Mouse (Mus musculus) fat pad, adult 2 months (tissue): ENCODE measurements around the gene Nlrp3.

ENCODE experiments used
- DNase-seq: peaks from one replicate; pipeline ENCODE4 v3.0.0-alpha.2; 2011; ENCODE audit warnings: low read depth, low spot score; ENCODE audit errors: extremely low read depth

Nlrp3 gene

DNA sequence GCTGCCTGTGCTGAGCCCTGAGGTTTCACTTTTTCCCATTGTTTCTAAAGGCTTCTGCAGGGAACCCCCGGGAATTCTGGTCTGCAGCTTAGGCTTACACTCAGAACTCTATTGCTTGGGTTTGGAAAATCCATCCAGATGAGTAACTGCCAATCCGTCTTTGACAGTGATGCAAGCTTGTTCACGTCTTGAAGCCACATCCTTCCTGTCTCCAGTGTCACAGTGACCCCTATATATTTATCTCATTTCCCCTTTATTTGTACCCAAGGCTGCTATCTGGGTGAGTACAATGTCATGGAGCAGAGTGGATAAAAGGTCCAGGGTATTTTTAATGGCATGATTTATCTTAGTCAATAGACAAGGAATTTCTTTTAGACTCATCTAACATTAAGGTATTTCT lies at the start of gene Nlrp3:
TSS of gene Nlrp3 (plus strand) at position 245 of the 400 bp plus-strand sequence.
- no peak for DNase-seq

DNA sequence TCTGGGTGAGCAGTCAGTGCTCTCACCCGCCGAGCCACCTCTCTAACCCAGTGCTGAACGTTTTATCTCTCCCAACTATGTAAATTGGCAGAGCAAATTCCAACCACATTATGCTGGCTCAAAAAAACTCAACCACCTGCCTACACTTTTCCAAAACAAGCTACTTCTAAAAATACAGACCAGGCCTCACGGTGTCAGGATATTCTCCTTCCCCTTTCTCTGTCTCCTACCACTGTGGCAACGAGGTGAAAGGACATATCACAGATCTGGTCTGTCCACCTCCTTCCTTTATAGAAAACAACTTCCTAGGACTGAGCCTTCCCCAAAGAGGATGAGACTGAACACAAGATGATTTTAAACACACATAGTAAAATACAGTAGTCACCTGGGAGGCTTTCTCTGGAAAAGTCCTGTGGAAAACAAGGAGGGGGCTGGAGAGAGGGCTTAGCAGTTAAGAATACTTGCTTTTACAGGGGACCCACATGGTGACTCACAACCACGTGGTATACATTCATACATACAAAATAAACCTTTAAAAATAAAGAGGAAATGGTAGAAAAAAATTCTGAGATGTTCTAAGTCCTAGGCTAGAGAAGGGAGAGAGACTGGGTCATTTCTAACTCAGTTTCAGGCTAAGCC lies 44.6 kb upstream of the Nlrp3 start:
- DNase-seq: no peak

DNA sequence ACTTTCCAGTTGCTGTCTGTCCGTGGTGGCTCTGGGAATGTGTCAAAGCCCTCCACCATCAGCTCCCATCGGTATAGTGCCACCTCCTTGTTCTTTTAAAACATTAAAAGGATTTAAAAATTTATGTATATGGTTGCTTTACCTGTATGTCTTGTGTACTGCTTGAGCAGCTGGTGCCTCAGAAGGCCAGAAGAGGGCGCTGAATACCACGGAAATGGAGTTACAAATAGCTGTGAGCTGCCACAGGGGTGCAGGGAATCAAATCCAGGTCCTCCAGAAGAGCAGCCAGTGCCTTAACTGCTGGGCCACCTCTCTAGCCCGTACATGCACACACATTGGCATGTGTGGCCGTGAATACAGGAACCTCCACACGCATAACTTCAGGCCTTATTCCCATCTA lies 43.6 kb upstream of the Nlrp3 start:
- DNase-seq: no peak

DNA sequence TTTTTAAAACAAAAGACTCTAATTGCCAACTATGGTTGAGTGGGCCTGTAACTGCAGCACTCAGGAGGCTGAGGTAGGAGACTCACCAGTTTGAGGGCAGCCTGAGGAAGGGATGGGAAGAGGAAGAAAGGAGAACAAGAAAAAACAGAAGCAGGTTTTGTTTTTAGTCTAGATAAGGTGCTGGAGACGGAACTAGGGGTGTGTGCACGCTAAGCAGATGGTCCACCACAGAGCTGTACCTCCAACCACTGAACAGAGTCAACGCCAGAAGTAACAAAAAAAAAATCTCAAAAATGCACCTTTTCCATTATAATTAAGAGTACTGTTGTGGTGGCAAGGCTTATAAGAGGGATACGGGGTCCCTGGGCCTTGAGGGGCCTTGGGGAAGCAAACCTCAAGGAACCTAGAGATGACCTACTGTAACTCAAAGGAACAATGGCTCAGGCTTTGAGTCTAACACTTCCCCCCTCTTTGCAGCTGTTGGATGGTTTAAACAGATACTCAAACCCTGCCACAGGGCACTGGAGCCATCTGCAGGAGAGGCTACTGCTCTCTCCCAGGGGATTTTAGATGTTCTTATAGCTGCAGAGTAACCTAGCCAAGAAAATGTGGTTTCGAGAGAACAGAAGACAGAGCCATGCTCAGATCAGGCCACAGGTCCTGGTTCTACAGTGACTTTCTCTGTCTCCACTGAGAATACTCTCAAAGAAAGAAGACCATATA lies 39.2 kb upstream of the Nlrp3 start:
- no peak for DNase-seq

DNA sequence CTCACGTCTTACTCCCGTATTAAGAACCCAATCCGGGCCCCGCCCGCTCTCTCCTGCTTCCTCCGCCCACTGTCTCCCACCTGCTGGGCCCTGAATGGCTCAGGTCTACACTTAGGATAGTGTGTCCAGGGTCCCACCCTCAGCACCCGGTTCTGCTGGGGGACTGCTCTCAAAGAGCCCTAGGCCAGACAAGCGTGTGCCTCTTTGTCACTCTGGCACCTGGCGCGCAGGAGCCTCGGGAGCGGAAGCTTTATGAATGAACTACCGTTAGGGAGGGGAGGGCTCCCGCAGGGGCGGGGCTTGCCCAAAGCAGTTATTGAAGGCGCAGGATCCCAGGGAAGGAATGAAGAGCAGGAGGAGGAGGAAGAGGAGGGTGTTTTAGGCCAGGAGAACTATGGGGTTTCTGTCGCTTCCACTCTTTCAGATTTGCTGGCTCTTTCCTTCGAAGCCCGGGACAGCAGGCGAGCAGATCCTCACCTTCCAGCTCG lies 36.0 kb upstream of the Nlrp3 start:
- no peak for DNase-seq

DNA sequence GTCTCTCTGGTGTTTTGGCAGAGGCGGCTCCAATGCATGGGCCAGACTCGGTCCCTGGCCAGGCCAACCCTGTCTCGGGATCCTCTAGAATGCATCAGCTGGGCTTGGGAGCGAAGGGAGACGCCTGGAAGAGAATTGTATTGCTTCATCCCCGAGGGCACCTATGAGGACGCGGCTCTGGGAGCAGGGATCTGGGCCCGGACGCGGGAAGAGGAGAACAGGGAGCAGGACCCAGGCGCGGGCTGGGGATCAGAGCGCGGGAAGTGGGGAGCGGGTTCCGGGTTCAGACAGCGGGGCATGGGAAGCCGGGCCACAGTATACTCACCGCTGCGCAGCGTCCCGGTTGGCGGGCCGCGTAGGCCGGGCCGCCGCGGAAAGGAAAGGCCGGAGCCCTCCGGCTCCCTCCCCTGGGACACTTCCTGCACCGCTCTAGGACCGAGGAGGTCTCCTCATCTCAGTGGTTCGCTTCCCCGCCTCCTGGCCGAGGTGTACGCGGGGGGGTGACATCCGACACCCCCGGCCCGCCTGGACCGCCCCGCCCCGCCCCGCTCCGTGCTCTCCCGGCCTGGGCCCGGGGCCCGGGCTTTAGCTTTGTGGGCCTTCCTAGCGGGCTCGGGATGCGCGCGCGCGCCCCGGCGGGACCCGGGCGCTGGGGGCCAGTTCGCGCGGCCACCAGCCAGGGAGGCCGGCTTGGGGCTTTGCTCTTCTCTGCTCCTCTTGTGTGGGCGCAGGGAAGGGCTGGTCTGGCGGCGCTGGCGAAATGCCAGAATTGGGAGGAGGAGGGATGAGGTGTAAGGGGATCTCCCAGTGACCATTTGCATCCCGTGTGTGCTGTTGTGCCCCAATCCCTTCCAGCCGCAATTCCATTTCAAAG lies 35.3 kb upstream of the Nlrp3 start:
- no peak for DNase-seq

DNA sequence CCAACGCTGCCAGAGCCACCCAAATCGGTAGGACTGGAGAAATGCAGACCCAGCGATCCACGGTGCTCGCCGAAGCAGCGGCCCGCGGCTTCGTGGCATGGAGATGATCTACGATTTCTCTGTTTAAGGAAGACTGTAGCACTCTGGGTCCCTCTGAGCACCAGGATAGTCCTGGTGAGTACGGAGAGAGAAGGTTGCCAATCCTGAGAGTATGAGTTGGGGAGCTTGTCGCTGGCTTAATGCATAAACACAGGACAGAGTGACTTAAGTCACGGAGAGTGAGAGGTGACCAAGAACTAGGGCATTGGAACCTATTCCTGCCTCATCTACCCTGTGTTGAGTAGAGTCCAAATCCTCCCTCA lies 34.7 kb upstream of the Nlrp3 start:
- DNase-seq: no peak

DNA sequence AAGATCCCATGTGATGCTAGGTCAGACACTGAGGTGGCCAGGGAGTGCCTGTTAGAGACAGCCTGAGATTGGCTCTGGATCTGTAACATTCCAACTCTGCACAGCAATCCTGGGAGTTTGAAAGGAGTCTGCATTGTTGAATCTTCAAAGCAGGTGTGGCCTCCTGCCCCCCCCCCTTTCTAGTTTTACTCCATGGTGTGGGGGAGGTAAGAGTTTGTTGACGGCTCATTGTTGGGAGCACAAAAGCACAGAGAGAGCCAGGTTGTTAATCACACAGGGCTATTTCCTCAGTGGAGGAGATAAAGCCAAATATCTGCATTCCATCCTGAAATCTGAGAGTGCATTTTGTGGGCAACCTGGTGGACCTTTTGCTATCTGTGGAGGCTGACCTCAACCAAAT lies 29.8 kb upstream of the Nlrp3 start:
- DNase-seq: no peak

DNA sequence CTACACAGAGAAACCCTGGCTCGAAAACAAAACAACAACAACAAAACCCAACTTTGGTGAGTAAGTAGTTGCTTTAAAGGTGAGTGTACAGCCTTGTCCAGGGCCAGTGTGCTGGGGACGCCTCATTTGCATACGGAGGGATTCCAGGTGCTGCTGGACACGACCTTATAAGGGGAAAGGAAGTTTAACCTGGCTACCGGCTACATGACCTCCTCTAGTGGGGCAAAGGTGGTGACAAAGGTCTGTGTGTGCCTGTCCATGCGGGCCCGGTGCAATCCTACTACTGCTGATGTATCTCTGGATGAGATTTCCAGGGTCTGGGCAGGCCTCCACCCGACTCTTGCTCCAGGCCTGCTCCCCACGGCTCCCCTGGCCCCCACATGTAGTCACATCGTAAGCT lies 28.6 kb upstream of the Nlrp3 start:
- DNase-seq: no peak

DNA sequence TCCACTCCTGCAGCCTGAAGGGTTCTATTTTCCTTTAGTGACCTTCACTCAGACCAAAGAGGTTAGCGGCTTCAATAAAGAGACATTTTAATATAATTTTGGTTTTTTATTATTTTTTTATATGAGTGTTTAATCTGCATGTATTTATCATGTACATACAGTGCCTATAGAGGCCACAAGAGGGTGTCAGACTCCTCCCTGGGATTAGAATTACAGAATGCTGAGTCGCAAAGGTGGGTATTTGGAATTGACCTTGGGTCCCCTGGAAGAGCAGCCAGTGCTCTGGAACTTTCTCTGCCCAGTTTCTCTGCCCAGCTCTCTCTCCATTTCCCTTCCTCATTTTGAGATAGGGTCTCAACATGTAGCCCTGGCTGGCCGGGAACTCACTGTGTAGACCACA lies 27.8 kb upstream of the Nlrp3 start:
- DNase-seq: no peak

DNA sequence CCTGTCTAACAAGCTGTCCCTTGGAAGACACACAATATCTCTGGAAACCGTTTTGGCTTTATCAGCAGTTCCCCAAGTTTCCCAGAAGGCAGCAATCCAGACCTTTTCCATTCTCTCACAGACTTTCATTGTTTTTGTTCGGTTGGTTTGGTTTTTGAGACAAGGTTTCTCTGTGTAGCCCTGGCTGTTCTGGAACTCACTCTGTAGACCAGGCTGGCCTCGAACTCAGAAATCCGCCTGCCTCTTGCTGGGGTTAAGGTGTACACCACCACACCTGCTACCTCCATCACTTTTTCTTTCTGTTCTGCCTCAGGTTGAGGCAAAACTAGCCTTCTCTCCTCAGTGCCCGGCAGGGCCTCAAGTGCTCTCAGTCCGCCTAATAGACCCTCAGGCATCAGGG lies 27.0 kb upstream of the Nlrp3 start:
- DNase-seq: no peak

DNA sequence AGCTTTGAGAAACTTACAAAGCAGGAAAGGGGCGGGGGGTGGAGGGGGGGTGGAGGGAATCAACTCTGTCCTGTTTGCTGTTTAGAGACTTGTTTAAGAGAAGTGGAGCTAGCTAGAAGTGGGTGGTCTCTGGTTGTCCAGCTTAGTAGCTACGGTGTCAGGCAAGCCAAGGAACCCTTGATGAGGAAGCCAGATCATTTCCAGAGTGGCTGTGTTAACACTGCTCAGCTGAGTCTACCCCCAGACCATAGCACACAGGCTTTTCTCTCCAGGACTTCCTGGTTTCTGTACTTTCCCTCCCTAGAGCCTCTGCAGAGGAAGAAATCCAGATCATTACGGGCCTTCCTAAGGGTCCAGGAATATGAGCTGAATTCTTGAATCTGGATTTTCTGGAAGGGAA lies 26.6 kb upstream of the Nlrp3 start:
- no peak for DNase-seq

DNA sequence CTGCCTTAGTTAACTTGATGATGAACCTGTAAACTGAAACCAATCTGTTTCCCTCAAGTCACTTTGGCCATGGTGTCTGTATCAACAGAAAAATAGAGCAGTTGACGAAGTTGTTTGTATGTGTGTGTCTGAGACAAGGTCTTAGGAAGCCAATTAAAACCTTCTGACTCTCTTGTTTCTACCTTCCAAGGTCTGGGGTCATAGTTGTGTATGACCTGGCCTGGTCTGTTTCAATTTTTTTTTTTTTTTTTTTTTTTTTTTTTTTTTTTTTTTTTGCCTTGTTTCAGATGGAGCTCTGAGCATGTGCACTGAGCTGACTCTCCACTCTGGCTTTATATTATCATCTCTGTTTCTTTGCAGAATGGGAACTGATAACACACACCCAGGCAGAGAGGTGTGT lies 23.9 kb upstream of the Nlrp3 start:
- DNase-seq: no peak

DNA sequence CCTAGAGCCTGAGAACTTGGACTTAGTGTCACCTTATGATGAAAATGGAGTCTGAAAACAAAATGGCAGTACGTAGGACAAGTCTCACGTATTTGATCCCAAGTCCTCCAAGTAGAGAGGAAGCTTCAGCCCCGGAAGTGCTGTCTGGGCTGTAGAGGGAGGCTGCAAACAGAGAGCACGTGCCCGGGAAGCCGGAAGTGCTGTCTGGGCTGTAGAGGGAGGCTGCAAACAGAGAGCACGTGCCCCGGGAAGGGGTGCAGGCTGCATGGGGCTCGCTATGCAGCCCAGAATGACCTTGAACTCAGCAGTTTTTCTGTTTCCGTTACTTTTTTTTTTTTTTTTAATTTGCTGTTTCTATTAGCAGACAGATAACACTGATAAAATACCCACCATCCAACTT lies 23.1 kb upstream of the Nlrp3 start:
- no peak for DNase-seq

DNA sequence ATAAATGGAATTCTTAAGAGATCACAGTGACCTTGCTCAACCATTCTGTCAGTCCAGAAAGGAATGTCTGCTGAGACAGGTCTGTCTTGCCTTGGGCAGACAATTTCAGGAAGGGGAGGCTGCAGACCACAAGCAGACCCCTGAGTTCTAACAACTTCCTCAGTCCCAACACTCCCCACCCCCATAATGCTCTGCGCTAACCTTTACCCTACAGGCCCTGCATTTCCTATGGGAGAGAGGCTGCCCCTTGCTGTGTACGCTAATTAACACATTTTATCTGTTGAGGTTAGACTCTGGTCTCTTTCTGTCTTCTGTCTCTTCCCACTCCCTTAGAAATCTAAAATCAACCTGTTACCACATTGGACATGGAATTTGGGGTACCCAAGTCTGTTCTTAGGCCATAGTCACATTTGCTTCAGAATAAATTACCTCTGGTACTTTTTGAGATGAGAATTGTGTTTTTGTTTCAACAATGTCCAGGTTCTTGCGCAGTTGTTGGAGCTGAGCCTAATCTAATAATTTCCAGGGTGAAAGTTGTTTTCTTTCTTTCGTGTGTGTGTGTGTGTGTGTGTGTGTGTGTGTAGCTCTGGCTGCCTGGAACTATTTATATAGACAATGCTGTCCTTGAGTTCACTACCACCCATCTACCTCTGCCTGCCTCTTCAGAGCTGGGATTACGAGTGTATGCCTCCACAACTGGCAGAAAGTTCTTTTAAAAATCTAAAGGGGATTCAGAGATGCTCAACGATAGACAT lies 21.4 kb upstream of the Nlrp3 start:
- DNase-seq: no peak

DNA sequence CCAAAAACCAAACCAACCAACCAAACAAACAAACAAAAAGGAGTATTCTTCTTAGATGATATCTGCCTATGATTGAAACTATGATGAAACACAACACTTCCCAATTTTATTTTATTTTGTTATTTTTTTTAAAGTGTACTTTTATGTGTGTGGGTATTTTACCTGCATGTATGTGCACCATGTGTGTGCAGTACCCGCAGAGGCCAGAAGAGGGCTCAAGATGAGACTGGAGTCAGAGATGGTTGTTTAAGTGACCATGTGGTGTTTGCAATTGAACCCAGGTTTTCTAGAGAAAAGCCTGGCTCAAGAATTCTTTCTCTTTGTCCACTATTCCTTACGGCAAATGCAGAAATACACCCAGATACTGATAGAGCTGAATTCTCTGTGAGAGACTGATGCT lies 17.2 kb upstream of the Nlrp3 start:
- DNase-seq: no peak

DNA sequence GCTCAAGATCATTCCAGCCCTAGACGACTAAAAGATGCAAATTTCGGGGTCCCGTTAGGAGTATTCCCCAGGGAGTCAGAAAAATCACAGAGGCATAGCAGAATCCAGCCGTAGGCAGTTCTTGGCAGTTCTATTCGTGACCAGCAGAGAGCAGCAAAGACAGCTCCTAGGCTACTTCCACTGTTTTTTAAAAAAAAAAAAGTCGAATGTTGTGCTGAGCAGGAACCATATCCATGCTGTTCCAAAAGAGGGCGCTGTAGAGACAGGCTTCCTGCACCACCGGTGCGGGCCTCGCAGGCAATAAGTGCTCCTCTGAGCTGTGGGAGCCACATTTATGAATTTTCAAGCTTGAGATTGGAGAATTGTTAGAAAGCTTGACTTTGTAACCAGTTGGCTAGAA lies 16.1 kb upstream of the Nlrp3 start:
- no peak for DNase-seq

DNA sequence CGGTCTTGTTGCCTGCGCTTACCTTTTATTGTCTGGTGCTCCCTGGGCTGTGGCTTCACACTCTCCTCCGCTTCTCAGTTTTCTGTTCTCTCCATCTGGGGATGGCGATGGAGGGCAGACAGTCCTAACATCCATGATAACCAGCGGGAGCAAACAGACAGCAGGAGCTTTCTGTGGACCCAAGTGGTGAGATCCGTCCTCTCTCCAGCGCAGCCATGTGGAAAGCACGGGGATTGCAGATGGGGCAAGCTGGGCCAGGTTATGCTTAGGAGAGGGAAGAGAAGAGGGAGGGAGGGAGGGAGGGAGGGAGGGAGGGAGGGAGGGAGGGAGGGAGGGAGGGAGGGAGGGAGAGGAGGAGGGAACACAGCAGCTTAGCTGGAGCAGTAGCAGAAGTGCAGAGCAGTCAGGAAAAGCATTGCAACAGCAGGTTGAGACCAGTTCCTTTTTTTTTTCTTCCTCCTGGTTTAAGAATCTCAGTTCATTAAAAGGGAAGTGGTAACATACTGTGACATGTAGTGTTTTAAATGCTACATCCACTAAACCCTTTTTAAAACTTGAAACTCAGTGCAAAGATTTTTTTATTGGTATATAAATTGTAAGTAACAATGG lies 14.8 kb upstream of the Nlrp3 start, which contains the start of gene Zkscan17:
TSS of gene Zkscan17 (minus strand) at position 280 of the 609 bp plus-strand sequence.
- no peak for DNase-seq

DNA sequence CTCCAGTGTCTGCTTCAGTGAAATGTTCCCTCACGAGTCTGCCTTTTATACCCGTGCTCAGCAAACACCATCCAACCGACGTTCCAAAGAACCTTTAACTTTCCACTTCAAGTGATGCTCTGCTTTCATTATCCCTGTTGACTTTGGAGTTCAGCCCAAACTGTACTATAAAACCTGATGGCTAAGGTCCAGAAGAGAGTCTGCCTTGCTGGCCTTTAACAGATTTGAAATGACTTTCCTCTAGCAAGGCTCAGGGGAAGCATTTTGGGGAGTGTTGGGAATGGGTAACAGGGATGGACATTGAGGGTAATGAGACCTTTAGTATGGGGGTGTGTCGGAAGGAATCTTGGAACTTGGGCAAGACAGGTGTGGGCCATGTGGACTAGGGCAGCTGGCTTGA lies 11.1 kb upstream of the Nlrp3 start:
- no peak for DNase-seq

DNA sequence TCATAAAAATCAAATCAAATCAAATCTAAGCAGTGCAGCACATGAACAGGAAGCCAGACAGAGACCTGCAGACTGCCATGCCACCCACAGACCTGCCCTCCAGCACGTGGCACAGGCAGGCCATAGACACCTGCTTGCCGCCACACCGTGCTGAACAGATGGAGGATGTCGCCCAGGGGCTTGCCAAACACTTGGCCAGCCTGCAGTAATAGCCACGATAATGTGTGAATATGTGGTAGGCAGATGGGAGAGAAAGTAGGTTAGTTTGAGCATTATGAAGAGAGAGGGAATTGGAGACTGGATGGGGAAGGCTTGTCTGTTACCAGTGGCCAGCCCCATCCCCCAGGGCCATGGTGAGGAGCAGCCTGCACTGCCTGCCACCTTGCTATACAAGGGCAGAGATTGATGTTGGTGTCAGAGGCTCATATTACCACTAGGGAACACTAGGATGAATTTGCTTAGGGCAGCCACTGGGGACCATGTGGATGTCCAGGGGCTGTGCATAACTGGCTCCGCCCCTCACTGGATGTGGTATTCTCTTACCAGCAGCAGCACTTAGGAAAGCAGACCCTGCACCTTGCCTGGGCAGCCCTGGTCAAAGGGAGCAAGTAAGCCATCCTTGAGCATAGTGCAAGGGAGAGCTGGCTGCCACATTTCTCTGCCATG lies 10.4 kb upstream of the Nlrp3 start:
- DNase-seq: no peak
